Mouse (Mus musculus) lung, postnatal 25 days (tissue): Measurements from ENCODE around the gene 4930407I10Rik.
A peak's percentile ranks its signal among the peaks of the same experiment; 100 is the strongest.

Experiments
- DNase-seq: peaks from one replicate; pipeline ENCODE4 v3.0.0; 2022; ENCODE audit warnings: low spot score

Gene 4930407I10Rik

DNA sequence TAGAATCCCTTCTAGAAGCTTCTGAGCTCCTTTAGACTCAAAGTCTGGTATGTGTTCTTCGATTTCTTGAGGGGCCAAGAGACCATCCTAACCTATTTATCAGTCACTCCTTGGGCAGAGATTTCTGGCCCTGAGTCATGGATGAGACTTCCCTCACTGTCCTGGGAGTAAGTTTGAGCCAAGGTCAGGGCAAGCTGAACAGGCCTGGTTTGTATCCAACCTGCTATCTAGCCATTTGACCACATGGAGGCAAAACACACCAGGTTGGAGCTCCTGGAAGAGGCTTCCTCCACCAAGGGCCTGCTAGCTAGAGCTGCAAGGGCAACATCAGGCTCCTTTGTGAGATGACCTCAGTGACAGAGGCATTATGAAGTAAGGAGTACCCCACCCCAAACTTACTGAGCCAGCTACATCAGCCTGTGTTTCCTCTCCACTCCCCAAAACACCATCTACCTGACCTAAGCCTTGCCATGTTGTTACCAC is at the start of gene 4930407I10Rik:
4930407I10Rik (plus strand) TSS at position 433 of the 483 bp plus-strand sequence.
- DNase-seq = no peak

DNA sequence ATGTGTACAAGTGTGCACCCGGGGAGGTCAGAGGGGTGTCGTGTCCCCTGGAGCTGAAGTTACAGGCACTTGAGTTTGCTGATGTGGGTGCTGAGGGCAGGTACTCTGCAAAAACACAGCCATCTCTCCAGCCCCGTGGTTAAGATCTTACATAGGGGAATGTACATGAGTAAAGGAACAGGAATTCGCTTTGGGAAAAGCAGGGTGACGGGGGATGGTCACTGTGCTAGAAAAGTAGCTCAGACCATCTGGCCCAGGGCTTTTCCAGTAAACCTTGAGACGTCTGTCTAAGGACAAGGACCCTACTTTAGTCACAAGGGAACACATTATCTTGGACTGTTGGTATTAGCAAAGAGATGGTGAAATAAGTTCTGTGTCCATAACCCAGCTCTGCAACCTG is 47.0 kb upstream of the 4930407I10Rik start:
- DNase-seq = no peak

DNA sequence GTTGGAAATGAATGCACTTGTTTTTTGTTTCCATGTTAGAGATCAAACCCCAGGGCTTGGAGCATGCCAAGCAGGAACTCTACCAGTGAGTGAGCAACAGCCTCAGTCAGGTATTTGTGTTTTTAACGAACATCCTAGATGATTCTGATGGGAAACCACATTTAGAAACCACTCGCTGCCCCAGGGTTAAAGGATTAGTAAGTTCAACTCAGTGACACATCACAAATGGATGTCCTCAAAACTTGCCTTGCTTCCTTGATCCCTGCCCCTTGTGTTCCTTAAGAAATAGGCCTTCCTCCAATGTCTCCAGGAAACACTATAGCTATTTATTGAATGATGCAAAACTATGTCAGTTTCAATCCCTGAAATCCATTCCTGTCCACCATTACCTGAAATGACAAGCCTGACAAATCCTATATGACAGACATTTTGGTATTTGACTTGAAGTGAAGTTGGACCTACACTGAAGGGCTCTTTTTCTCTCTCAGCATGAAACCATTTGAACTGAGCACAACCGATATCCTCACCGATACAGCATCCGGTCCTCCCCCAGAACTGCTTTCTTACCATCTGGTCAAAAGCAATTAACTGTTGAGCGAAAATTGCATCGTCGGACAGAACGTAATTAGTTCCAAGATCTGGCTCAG is 44.1 kb upstream of the 4930407I10Rik start:
- DNase-seq = no peak

DNA sequence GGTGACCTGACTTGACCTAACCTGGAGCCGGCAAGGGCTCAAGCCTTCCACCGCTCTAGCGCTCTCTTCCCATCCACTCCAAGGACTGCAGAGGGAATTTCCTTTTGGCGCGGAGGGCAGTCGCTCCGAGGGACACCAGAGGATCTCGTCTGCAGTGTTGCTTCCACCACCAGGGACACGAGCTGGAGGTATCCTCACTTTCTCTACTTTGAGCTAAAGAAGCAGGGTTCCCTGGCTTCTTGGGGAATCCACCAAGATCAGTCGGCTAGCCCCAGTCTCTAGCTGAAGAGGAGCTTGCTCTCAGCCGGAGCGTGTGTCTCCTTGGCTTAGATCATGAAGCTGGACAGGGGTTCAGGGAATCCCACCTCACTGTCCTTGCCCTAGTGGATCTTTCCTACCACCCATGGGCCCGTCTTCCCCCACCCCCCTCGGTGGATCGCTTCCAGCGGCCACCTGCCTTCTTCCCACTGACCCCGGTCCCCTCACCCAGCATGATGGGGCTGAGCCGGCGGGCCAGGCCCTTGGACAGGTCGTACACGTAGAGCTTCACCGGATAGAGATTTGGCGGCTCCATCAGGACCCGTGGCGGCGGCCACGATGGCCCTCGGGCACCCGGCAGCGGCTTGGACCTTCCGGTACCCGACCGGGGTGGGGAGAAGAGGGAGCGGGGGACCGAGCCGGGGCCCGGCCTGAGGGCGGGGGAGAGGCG is 43.4 kb upstream of the 4930407I10Rik start:
- peak; percentile 25 for DNase-seq

DNA sequence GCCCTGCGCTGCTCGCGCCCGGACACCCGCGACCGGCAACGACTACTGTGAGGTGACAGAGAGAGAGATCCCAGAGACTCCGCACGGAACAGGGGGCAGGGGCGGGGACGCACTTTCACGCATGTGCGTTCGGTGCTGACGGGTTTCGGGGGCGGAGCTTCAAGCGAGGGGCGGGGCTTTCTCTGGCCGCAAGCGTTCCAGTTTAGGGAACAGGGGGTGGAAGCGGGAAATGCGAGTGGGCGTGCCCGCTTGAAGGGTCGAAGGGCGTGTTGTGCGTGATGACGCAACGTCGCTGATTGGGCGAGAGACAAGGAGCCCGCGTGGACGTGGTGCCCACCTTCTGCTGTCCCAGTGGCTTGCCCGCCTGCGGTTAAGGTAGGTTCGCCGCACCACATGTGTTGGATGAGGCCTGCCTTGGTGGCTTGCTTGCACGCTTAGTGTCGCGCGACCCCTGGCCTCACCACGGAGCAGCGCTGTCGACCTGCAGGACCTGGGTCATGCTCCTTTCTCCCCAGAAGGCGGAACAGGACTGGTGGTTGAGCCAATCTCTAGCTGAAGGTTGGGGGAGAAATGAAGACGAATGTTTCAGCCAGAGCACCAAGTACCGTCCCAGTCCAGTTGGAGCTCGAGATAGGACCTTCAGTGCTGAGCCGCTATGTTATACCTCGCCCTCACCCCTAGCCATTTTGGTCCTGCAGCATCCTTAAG is 42.7 kb upstream of the 4930407I10Rik start:
- peak; percentile 99 for DNase-seq

DNA sequence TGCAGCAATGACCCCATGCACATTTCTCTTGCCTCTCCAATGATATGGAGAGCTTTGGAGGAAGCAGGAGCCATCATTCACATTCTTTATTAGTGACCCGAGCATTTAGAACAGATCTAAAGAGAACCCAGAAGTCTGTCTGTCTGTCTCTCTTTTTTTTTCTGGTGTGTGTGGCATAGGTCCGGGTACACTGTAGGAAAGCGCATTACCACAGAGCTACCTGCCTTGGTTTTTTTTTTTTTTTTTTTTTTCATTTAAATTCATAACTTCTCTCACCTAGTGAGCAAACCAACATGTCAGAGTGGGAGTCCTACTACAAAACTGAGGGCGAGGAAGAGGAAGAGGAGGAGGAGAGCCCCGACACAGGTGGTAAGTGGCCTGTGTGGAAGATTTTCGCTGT is 42.1 kb upstream of the 4930407I10Rik start:
- no peak for DNase-seq

DNA sequence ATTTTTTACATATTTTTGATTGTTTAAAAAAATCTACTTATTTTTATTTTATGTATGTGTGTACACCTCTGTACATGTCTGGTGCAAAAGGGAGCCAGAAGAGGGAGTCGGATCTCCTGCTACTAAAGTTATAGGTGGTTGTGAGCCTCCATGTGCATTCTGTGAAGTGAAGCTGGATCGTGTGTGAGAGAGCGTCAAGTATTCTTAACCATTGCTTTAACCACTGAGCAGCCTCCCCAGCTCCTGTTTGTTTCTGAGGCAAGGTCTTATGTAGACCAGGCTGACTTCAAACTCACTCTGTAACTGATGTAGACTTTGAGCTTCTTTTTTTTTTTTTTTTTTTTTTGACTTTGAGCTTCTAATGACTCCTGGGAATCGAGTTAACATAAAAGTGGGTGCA is 41.5 kb upstream of the 4930407I10Rik start:
- DNase-seq = no peak

DNA sequence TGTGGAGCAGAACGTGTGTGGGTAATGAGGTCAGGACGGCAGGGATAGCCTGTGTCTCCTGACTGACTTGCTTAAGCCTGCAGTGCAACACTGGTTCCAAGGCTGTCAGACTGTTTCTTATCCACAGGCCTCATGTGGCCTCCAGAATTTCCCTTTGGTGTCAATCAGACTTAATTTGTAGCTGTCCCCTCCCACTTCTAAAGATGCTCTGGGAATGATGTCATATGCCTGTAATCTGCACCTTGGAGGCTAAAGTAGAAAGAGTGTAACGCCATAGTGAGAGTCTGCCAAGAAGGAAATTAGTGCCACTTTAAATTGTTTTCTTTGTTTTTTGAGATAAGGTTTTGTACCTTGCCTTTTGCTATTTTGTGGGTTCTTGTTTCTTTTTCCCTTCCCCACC is 39.7 kb upstream of the 4930407I10Rik start:
- no peak for DNase-seq

DNA sequence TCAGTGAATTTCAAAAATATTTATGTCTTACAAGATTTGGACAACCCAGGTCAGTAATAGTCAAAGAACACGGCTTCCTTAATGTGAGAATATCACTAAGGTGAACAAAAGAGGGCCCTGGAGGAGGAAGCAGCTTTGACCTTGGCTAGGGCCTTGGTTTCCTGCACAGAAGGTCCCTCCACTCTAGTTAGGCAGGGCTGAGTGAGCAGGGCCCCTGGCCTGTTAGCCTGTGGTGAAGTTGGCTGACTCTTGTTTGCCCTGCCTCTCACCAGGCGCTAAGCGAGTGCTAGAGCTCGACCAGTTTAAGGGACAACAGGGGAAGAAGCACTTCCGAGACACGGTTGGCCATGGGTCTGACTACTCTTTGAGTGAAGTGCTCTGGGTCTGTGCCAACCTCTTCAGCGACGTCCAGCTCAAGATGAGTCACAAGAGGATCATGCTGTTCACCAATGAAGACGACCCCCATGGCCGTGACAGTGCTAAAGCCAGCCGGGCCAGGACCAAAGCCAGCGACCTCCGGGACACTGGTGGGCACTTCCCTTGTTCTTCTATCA is 36.3 kb upstream of the 4930407I10Rik start:
- DNase-seq = no peak

DNA sequence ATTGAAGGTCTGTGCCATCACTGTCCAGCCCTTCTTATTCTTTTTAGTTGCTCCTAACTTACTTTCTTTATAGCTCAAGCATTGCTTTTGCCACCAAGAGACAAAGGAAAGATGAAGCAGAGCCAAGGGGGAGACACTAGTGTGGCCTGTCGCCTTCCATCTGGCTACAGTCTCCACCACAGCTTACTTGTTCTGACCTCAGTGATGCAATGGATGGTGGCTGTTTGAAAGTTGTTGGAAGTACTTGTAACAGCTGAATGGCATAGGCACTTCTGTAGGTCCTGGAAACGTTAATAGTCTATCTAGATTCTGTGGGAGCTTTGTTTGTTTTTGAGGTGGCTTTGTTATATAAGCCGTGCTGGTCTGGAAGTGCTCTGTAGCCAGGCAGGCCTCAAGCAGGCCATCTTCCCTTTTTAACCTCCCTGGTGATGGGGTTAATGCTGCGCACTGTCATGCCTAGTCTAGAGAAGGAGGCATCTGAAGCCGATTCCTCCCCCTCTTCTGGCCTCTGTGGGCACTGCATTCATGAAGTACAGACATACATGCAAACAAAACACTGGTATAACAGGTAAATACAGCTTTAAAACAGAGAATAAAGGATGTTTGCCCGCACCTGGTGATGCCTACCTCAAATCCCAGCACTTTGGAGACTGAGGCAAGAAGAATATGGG is 34.9 kb upstream of the 4930407I10Rik start:
- no peak for DNase-seq

DNA sequence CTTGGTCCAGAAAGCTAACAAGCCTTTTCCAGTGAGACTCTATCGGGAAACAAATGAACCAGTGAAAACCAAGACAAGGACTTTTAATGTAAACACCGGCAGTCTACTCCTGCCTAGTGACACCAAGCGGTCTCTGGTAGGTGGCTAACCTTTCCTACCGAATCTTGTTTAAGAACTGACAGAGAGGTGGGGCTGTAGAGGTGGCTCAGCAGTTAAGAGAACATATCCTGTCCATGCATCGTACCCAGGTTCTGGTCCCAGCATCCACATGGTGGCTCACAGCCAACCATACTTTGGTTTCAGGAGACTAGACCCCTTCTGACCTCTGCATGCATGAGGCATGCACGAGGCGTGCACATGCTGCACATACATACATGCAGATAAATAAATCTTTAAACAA is 31.7 kb upstream of the 4930407I10Rik start:
- no peak for DNase-seq

DNA sequence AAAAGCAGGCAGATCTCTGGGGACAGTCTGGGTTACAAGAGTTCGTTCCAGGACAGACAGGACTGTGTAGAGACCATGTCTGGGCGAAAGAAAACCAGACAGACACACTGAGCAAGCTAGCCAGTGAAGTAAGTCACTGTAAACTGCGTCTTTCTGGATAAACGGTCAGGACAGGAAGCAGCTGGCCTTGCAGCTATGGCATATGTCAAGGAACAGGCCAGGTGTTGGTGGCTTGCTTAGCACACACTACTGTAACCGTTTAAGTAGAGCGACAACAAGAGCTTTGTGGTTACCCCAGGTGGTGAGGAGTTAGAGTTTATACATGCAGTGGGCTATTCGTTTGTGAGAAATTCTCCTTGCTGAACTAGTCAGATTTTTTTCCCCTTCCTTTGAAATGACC is 31.2 kb upstream of the 4930407I10Rik start:
- DNase-seq = no peak

DNA sequence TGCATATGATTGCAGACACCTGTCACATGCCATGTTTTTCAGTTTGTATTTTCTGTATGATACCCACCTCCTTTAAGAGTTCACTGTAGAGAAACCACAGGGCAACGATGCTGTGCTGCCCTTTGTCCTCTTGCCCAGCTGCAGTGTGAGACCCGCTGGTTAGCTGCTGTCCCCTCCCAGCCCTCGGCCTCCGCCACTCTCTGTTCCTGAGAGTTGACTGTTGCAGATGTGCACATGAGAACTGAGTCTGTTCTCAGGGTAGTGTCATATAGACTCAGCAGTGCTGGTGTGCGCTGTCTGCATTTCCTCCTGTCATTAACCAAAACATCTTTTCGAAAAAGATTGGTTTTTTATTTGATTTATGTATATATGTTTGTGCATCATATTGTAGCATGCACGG is 26.6 kb upstream of the 4930407I10Rik start:
- DNase-seq = no peak

DNA sequence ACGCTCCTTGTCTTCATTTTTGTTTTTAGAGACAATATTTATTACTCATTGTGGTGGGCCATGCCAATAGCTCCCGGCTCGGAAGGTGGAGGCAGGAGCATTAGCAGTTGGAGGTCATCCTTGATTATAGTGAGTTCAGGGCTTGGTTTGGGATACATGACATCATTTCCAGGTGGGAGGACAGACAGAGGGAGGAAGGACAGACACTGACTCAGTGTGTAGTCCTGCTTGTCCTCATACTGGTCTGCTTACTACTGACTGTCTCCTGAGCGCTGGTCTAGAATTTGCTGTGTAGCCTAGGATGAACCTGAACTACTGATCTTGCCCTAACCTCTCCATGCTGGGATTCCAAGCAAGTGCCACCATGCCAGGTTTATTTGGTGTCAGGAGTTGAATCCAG is 25.2 kb upstream of the 4930407I10Rik start, which contains the start of gene Desi1:
Desi1 (minus strand) TSS at position 101 of the 400 bp plus-strand sequence.
- no peak for DNase-seq

DNA sequence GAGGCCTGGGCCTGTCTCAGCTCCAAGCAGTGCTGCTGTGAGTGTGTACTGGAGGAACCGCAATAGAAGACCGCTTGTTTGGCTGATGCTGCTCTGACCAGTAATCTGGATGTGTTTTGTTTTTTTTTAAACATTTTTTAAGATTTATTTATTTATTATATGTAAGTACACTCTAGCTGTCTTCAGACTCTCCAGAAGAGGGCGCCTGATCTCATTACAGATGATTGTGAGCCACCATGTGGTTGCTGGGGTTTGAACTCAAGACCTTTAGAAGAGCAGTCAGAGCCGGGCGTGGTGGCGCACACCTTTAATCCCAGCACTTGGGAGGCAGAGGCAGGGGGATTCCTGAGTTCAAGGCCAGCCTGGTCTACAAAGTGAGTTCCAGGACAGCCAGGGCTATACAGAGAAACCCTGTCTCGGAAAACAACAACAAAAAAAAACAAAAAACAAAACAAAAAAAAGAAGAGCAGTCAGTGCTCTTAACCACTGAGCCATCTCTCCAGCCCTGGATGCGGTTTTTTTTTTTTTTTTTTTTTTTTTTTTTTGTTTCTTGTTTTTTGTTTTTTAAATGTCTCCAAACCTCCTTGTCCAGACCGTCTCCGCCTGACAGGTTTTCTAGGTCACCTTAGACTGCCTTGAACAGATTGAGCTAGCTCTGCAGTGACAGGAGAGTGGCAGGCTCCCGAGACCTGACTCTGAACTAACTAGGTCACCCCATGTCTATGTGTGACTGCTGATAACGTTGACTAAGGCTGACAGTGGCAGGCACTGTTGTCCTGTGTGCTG is 22.9 kb upstream of the 4930407I10Rik start:
- DNase-seq = peak; percentile 27

DNA sequence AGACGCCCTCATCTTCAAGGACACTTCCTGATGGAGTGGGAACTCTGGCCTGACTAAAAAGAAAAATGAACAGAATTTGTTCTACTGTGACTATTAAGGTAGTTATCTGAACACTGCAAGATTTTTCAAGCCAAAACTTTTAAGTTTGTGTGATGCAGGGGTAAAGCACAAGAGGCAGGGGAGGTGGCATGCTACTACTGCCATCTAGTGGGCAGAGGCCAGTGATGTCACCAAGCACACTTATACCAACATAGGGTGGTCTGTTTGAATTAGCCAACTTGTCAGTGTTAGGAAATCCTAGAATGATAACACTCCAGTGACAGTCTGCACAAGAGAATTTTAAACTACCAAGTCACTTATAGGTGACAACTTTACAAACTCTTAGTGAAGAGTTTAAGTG is 18.3 kb upstream of the 4930407I10Rik start:
- DNase-seq = peak; percentile 41

DNA sequence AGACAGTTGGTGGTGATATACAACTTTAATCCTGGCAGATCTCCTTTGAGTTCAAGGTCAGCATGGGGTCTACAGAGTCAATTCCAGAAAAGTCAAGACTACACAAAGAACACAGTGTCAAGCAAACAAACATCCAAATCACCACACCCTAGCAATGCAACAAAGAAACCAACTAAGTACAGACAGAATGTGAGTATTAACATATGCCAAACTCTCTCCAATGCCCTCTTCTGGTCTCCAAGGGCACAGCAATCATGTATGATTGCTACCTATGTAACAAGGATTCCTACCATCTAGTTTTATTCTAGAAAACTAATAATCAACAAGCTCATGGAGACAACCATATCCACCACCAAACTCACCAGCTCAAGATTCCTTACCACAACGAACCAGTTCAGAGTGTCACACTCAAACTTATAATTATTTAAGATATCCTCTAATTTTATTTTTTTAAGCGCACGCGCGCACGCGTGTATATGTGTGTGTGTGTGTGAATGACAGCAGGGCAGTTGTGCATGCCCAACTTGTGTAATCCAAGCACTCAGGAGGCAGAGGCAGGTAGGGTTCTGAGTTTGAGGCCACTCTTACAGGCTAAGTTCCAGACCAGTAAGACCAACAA is 14.7 kb upstream of the 4930407I10Rik start:
- no peak for DNase-seq

DNA sequence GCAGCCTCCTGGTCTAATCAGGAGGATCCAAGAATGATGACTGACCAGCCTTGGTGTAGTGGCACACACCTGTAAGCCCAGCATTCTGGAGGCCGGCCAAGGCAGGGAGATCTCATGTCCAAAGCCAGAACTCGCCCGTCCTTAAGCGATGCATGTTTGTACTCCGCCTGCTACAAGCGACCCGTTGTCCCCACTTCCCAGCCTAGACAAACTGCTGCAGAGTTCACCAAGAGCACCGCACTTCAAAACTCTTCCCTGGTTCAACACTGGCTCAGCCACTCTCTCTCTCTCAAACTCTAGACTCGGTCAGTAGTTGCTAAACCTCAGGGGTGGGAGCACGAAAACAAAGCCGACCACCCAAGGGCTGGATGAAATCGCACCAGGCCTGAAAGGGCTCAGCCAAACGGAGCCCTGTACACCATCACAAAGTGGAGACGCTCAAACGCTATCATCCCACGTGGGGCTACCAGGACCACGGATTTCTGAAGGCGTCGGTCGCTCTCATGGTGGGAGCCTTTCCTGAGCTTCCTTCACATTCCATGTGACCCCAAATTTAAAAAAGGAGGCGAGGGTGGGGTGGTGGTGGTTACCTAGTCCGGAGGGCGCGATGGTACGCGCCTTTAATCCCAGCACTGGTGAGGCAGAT is 12.6 kb upstream of the 4930407I10Rik start:
- no peak for DNase-seq

DNA sequence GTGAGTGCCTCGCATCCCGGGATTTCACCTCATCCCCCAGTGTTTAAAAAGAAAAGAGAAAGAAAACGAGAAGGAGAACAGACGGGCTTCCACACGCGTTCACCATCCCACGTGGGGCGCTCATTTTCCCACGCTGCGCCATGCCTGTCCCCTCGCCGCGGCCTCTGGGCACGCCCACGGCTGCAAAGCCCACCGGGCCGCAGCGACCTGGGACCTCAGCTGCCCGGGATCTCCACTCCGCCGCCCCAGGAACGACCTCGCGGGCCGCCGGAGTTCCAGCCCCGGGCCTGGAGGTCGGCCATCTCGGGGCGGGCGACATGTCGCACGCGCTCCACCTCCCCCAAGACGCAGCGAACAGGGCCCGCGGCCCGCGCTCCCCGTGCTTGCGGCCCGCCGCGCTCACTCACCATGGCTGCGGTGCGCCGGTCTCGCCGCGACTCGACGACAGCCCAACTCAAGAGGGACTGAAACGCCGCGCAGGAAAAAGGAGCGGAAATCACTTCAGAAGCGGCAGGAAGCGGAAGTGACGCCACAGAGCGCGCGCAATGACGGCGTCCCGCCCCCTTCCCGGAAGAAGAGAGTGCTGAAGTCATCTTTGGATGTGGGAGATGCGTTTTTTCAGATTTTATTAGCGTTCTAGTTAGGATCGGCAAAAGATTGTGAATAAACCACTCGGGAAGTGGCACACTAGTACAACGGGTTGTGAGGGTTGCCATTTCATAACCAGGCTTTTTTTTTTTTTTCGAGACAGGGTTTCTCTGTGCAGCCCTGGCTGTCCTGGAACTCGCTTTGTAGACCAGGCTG is 11.7 kb upstream of the 4930407I10Rik start, which contains the start of gene Snu13:
Snu13 (minus strand) TSS at position 519 of the 804 bp plus-strand sequence.
- peak; percentile 94 for DNase-seq
